Mouse (Mus musculus): ENCODE measurements at regions not wholly inside any gene's neighbourhood (a gene's known extent, or its start where the extent isn't known, plus 50 kb on each side); places are given as distances from the start of the nearest gene placed in this dataset.

GRCm38 (mm10) chr8:93662219-93662618 lies 126.6 kb upstream of the Ces5a start:
- Histone ChIP-seq H3K27me3 (replicated peaks; ENCODE audit: control insufficient read depth, insufficient read depth, low read length) (no peaks in the 10 kb centered on the region), H3K4me1 (ENCODE audit: control insufficient read depth, insufficient read depth, low read length) (no peaks in the 10 kb centered on the region), H3K36me3 (ENCODE audit: control insufficient read depth, insufficient read depth, low read length) (no peaks in the 10 kb centered on the region), H3K4me3 (ENCODE audit: insufficient read depth, low read depth, low read length) (no peak overlapping the region), H3K27ac (ENCODE audit: insufficient read depth, low read depth, low read length) (no peak overlapping the region)
- peak; percentile 53 for DNase-seq
- 44% methylated on average over 5 of the region's 5 CpGs for WGBS
- no peak for TF ChIP-seq POLR2A (IDR thresholded peaks at IDR 0.05; ENCODE audit: low read depth, low read length)
- TF ChIP-seq CTCF (conservative IDR thresholded peaks at IDR 0.05; ENCODE audit: insufficient read depth, insufficient read length, low read depth, low read length) = no peak

- no peak for DNase-seq
- Histone ChIP-seq H3K36me3 (ENCODE audit: control insufficient read depth, insufficient read depth, low read length) (no peaks in the 10 kb centered on the region), H3K4me1 (ENCODE audit: control insufficient read depth, insufficient read depth, low read length) (no peaks in the 10 kb centered on the region), H3K27me3 (replicated peaks; ENCODE audit: control insufficient read depth, insufficient read depth, low read length) (no peaks in the 10 kb centered on the region), H3K27ac (ENCODE audit: insufficient read depth, low read depth, low read length) (no peak overlapping the region), H3K4me3 (ENCODE audit: insufficient read depth, low read depth, low read length) (no peak overlapping the region)
- TF ChIP-seq POLR2A (IDR thresholded peaks at IDR 0.05; ENCODE audit: low read depth, low read length) (no peak), CTCF (conservative IDR thresholded peaks at IDR 0.05; ENCODE audit: insufficient read depth, insufficient read length, low read depth, low read length) (no peak)
- 80% methylated on average over 4 of the region's 4 CpGs for WGBS
Measured at GRCm38 (mm10) chr8:93663851-93664250, 128.2 kb upstream of the Ces5a start.

GRCm38 (mm10) chr8:93668306-93668705 lies 132.7 kb upstream of the Ces5a start:
- DNase-seq = peak; percentile 25
- Histone ChIP-seq H3K27me3 (replicated peaks; ENCODE audit: control insufficient read depth, insufficient read depth, low read length) (no peaks in the 10 kb centered on the region), H3K4me3 (ENCODE audit: insufficient read depth, low read depth, low read length) (no peak overlapping the region), H3K4me1 (ENCODE audit: control insufficient read depth, insufficient read depth, low read length) (no peaks in the 10 kb centered on the region), H3K27ac (ENCODE audit: insufficient read depth, low read depth, low read length) (no peak overlapping the region), H3K36me3 (ENCODE audit: control insufficient read depth, insufficient read depth, low read length) (no peaks in the 10 kb centered on the region)
- no peak for TF ChIP-seq POLR2A (IDR thresholded peaks at IDR 0.05; ENCODE audit: low read depth, low read length)
- no peak for TF ChIP-seq CTCF (conservative IDR thresholded peaks at IDR 0.05; ENCODE audit: insufficient read depth, insufficient read length, low read depth, low read length)
- WGBS = 18% methylated on average over 7 of the region's 7 CpGs

- H3K27ac ChIP-seq (ENCODE audit: insufficient read depth, low read depth, low read length) = no peak overlapping the region
- 67% methylated on average over 3 of the region's 3 CpGs for WGBS
- no peaks in the 10 kb centered on the region for H3K4me1 ChIP-seq (ENCODE audit: control insufficient read depth, insufficient read depth, low read length)
- no peaks in the 10 kb centered on the region for H3K36me3 ChIP-seq (ENCODE audit: control insufficient read depth, insufficient read depth, low read length)
- no peak for TF ChIP-seq POLR2A (IDR thresholded peaks at IDR 0.05; ENCODE audit: low read depth, low read length)
- TF ChIP-seq CTCF (conservative IDR thresholded peaks at IDR 0.05; ENCODE audit: insufficient read depth, insufficient read length, low read depth, low read length) = no peak
- no peaks in the 10 kb centered on the region for H3K27me3 ChIP-seq (replicated peaks; ENCODE audit: control insufficient read depth, insufficient read depth, low read length)
- H3K4me3 ChIP-seq (ENCODE audit: insufficient read depth, low read depth, low read length) = no peak overlapping the region
- DNase-seq = no peak
Measured at GRCm38 (mm10) chr8:93674721-93675120, 135.0 kb upstream of the Gnao1 start.

DNA sequence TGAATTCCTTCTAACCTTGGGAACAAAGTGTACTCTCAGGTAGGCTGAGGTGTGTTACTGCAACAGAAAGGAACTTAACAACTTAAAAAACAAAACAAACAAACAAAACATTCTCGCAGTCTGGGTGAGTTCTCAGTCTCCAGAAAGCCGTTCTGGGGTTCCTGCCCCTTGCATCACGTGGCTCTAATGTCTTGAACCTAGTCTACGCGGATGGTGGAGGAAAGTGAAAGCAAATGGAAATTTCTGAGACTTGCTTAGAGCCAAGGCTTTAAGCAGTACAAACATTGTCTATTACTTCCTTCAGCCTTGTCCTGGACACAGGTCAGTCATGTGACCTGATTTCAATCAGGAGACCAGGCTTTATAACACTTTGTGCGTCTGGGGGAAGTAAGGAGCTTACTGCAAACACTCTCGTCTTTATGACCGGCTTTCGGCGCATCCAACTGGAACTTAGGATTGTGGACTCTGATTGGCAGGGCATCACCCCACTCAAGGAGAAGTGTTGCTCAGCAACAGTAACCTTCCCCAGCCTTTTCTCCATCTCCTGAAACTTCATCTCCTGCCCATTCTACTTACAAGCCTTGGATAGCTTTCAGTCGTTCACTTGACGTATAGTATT lies 125.9 kb upstream of the Gnao1 start:
- no peak overlapping the region for H3K4me3 ChIP-seq (ENCODE audit: insufficient read depth, low read depth, low read length)
- WGBS = 76% methylated on average over 12 of the region's 12 CpGs

GRCm38 (mm10) chr8:93684392-93684791 lies 125.4 kb upstream of the Gnao1 start:
- Histone ChIP-seq H3K27me3 (replicated peaks; ENCODE audit: control insufficient read depth, insufficient read depth, low read length) (no peaks in the 10 kb centered on the region), H3K27ac (ENCODE audit: insufficient read depth, low read depth, low read length) (no peak overlapping the region), H3K4me1 (ENCODE audit: control insufficient read depth, insufficient read depth, low read length) (no peaks in the 10 kb centered on the region), H3K36me3 (ENCODE audit: control insufficient read depth, insufficient read depth, low read length) (no peaks in the 10 kb centered on the region), H3K4me3 (ENCODE audit: insufficient read depth, low read depth, low read length) (no peak overlapping the region)
- TF ChIP-seq POLR2A (IDR thresholded peaks at IDR 0.05; ENCODE audit: low read depth, low read length) (no peak), CTCF (conservative IDR thresholded peaks at IDR 0.05; ENCODE audit: insufficient read depth, insufficient read length, low read depth, low read length) (no peak)
- 90% methylated on average over 6 of the region's 6 CpGs for WGBS
- DNase-seq = no peak

More for the DNA sequence above, 125.9 kb upstream of the Gnao1 start:
- Histone ChIP-seq H3K27me3 (replicated peaks; ENCODE audit: control insufficient read depth, insufficient read depth, low read length) (no peaks in the 10 kb centered on the region), H3K4me1 (ENCODE audit: control insufficient read depth, insufficient read depth, low read length) (no peaks in the 10 kb centered on the region), H3K36me3 (ENCODE audit: control insufficient read depth, insufficient read depth, low read length) (no peaks in the 10 kb centered on the region), H3K27ac (ENCODE audit: insufficient read depth, low read depth, low read length) (no peak overlapping the region)
- DNase-seq = no peak
- no peak for TF ChIP-seq POLR2A (IDR thresholded peaks at IDR 0.05; ENCODE audit: low read depth, low read length)
- no peak for TF ChIP-seq CTCF (conservative IDR thresholded peaks at IDR 0.05; ENCODE audit: insufficient read depth, insufficient read length, low read depth, low read length)

- no peaks in the 10 kb centered on the region for H3K27me3 ChIP-seq (replicated peaks; ENCODE audit: control insufficient read depth, insufficient read depth, low read length)
- DNase-seq = no peak
- 57% methylated on average over 7 of the region's 7 CpGs for WGBS
Measured at GRCm38 (mm10) chr8:93688845-93689244, 120.9 kb upstream of the Gnao1 start.

More at GRCm38 (mm10) chr8:93688845-93689244, 120.9 kb upstream of the Gnao1 start:
- no peaks in the 10 kb centered on the region for H3K36me3 ChIP-seq (ENCODE audit: control insufficient read depth, insufficient read depth, low read length)
- no peak overlapping the region for H3K27ac ChIP-seq (ENCODE audit: insufficient read depth, low read depth, low read length)
- H3K4me1 ChIP-seq (ENCODE audit: control insufficient read depth, insufficient read depth, low read length) = no peaks in the 10 kb centered on the region
- H3K4me3 ChIP-seq (ENCODE audit: insufficient read depth, low read depth, low read length) = no peak overlapping the region
- TF ChIP-seq POLR2A (IDR thresholded peaks at IDR 0.05; ENCODE audit: low read depth, low read length) = no peak
- TF ChIP-seq CTCF (conservative IDR thresholded peaks at IDR 0.05; ENCODE audit: insufficient read depth, insufficient read length, low read depth, low read length) = no peak
